Mouse (Mus musculus) embryo, embryonic 11 days (tissue): Measurements from ENCODE around the gene Ckm.

ENCODE experiments used
- DNase-seq: peaks from one replicate; pipeline ENCODE4 v3.0.0-alpha.2; 2015

Gene Ckm

DNA sequence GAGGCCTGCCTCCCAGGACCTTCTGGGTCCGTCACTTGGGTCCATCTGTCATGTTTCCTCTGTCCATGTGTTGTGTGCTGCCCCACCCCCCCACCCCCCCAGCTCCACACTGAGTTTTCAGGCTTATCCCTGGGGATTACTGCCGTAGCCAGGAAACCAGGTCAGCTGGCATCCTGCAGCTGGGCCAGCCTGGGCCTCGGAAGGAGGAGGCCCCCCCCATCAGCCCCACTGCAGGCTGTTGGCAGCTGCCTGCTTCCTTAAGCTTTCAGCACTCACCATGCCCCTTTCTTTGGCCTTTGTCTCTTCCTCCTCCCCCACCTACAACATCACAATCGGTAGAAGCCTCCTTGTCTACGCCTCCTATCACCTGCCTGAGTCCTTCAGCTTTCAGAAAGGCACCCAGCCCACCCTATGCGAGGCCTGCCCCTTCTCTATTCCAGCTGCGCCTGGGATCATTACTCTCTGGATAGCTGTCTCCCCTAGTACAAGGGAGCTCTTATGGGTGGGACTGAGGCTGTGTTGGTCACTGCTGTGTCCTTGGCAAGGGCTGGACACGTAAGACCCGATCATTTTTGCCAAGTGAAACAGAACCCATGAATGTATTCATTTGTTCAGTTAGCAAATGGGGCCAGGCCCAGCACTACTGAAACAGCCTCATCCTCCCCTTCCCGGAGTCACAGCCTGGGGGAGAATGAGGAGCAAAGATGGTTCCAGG, 15.7 kb upstream of the Ckm start:
- DNase-seq, result no peak

DNA sequence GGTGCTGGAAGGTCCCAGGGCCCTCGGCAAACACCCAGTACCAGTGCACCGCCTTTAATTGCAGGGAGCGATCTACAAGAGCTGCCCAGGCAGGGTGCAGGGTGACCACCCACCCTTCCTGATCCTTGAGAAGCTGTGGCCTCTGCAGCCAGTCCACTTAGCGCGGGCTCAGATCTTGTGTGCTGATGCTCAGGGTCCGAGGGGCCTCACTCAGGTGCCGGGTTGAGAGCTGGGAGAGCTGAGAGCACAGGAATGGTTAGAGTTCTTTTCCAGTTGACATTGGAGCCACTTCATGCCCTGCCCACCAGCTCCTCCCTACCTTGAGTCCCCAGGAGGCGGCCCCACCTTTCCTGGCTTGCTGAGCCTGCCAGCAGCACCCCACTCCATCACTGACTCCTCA, 10.1 kb upstream of the Ckm start:
- no peak for DNase-seq

DNA sequence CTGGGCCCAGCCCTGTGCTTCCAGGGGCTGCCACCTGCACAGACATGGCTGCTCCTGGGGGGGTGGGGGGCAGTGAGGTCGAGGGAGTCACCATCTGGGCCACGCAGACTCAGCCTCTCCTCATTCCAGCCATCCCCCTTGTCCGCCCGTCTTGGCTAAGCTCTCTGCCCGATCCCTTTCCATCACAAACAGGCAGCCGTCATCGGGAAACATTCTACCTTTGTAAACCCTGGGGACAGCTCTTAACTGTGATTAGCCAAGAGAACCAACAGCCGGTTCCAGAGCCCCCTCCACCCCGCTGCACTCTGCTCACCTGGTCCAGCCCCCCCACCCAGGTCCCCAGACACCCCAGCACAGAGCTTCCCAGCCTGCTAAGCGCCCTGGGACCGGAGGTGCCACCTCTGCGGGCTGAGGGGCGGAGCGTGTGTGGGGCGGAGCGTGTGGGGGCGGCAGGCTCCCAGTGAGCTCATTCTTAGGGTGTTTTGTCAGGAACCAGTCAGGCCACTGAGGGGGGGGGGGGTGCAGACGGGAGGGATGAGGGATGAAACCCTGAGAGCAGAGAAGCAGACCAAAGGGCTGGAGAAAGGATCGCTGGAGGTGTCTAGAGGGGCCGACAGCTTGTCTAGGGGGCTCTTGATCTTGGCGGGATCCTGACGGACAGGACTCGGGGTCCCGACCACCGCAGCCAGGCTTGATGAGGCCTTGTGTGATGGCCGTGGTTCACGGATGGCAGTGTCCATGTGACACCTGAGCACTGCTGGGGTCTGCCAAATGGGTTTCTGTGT, 4.9 kb upstream of the Ckm start:
- DNase-seq, result peak; percentile 53

DNA sequence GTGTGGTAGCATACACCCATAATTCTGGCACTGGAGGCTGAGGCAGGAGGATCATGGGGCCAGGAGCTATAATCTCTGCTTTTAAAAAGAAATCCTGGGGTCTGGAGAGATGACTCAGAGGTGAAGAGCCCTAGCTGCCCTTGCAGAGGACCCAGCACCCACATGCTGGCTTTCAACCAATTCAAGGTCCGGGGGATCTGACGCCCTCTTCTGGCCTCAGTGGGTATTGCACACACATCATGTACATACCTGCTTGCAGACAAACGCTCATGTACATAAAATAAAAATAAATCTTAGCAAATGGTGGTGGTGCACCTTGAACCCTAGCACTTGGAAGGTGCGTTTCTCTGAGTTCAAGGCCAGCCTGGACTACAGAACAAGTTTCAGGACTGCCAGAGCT, 3.6 kb upstream of the Ckm start:
- DNase-seq, result no peak

DNA sequence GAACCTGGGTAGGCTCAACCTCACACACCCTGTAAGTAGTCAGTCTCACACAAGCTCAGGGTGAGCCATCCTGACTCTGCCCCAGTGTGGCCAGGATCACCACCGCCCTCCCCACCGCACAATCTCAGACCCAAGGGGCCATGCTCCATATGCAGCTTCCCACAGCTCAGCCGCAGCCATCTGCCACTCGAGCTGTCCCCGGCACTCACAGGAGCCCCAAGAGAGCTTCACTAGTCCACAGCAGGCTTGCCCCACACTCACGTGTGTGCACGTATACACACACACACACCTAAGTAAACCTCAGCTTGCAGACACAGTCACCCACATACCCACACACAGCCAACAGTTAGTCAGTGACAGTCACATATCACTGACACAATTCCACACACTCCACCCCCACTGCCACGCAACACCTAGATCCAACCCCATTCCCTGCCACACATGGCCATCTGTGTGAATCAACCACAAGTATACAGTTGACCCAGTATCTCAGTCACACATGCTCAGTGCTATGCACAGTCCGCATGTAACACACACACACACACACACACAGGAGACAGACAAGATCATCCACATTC, 2.0 kb upstream of the Ckm start:
- no peak for DNase-seq

DNA sequence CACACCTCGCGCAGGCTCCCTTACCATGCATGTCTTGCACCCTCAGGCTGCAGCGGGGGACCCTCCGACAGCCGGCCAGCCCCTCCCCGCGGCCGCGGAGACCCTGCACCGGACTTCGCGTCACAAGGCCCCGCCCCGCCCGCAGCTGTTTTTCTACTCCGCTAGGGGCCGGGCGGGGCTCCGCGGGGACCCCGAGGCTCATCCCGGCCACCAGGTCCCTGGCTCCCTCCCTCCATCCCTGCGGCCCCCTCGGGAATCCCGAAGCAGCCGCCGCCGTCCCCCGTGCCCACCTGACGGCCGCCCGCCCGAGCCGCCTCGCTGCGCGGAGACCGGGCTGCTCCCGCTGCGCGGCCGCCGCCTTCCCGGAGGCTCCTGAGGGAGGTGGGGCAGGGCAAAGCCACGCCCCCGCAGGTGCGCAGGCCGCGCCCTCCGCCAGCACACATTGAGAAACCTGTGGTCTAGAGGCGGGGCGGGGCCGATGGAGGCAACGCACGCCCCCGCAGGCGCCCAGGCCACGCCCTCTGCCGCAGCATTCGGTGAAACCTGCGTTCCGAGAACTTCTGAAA, 762 bp upstream of the Ckm start, which contains the start of gene Klc3:
Gene Klc3 (minus strand): TSS at position 374 of the 566 bp plus-strand sequence.
- peak; percentile 71 for DNase-seq

DNA sequence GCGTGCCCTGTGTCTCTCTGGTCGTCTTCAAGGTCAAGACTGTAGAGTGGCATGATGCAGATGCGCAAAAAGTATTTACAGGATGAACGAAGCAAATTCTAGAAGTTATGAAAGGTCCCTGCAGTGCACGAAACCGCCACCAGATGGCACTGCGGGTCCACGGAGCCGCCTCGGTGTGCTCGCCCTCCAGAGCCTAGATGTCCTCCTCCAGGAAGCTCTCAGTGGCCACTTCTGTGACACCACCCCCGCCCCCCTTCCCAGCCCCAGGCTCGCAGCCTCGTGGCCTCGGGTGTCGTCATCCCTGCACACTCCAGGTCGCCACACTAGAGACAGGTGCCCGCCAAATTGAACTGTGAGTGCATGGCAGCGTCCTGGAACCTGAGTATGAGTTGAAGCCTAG, 841 bp downstream of the Ckm start:
- peak; percentile 84 for DNase-seq

- no peak for DNase-seq
Observed at GRCm38 (mm10) chr7:19409753-19410152, 5.2 kb downstream of the Ckm start.

- DNase-seq, result no peak
Observed at GRCm38 (mm10) chr7:19410766-19411344, 6.3 kb downstream of the Ckm start.

DNA sequence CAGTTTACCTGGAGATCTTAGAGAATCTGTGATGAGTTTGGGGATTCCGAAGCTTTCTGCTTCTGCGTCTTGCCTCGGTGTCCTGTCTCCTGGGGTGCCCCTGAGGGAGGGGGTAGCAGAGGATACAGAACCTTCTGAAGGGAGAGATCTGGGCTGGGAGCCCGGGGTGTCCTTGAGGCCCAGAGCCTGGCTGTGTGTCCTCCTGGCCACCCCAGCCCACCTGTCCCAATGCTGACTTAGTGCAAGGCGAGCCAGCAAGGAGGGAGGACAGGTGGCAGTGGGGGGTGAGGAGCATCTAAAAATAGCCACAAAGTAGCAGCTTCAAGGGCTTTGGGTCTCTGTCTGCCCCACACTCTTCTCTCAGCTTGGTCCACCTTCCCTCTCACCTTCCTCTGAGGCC, 7.2 kb downstream of the Ckm start:
- no peak for DNase-seq

DNA sequence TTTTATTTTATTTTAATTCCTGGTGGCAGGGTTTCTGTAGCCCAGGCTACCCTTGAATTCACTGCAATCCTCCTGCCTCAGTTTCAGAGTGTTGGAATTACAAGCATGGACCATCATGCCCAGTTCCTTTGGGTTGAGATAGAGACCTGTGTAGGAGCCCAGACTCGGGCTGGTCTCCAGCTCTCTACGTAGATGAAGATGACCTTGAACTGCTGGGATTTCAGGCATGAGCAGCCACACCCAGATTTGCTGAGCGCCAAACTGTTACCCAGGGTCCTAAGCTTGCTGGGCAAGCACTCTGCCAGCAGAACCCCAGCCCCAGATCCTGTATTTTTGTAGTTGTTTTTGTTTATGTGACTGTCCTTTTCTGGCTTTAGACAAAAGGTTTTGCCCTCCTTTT, 8.9 kb downstream of the Ckm start:
- DNase-seq, result no peak

DNA sequence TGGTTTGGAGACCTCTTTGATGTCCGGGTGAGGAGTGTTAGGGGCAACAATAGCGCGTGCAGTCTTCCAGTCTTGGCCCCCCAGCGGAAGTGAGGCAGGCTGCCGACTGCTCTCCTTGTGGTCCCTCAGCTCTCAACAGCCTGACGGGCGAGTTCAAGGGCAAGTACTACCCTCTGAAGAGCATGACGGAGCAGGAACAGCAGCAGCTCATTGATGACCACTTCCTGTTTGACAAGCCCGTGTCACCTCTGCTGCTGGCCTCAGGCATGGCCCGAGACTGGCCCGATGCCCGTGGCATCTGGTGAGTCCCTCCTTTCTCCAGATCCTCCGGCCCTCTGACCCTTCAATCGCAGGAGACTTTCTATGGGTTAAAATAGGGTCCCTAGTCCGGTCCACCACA, 12.0 kb downstream of the Ckm start:
- no peak for DNase-seq

DNA sequence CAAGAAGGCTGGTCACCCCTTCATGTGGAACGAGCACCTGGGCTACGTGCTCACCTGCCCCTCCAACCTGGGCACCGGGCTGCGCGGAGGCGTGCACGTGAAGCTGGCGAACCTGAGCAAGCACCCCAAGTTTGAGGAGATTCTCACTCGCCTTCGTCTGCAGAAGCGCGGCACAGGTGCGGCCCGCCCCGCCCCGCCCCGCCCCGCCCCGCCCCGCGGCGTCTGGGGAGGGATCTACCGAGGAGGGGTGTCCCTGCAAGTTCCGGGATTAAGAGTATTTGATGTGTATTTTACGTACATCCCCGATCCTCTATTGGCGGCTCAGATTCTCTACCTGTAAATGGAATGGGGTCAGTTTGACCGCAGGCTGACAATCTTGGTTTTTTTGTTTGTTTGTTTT, 15.5 kb downstream of the Ckm start:
- no peak for DNase-seq

GRCm38 (mm10) chr7:19420821-19421636, 16.5 kb downstream of the Ckm start:
- peak; percentile 94 for DNase-seq

DNA sequence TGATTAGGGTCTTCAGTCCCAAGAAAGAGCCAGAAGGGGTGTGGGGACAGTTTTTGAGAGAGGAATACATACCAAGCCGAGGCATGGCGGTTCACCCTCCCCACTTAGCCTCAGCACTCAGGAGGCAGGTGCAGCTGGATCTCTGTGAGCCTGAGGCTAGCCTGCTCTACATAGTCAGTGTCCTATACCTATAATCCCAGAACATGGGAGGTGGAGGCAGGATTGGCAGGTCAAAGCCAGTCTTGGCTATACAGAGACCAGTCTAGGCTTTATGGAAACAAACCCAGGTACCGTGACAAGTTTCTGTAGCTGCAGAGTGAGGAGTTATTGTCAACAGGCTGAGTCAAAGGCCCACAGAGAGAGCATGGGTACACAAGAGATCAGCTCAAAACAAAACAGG, 18.5 kb downstream of the Ckm start:
- no peak for DNase-seq

DNA sequence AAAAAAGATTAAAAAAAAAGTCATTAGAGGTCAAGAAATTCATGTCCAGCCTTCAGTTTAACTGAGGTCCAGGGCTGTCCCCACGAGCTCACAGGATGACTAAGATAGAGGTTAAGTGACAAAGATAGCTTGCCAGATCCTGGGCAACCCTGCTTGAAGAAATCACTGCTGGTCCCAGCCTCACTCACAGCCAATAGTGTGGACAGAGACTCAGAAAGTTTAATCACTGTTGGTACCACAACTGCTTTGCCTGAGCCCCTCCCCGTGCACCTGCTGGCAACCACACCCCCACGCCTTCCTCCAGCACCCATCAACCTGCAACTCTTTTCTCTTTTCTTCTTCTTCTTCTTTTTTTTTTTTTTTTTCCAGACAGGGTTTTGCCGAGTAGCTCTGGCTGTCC, 19.5 kb downstream of the Ckm start:
- DNase-seq, result no peak

DNA sequence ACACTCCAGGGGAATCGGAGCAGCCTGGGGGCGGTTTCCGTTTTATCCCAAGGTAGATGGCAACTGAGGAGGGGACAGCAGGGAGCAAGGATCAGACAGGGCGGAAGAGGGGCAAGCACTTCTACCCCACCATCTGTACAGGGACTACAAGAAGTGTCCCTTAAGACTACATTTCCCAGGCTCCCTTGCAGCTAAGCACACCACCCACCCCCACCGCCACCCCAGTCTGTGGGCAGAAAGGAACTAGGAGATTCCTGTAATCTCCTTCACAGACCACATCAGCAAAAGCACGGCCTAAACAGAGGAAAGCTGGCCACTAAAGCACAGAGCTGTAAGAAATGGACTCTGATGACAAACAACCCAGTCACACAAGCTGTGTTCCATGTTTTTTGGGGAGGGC, 21.8 kb downstream of the Ckm start:
- DNase-seq, result no peak

- DNase-seq, result no peak
Observed at GRCm38 (mm10) chr7:19426888-19427287, 22.3 kb downstream of the Ckm start.

GRCm38 (mm10) chr7:19427999-19428650, 23.5 kb downstream of the Ckm start:
- no peak for DNase-seq

DNA sequence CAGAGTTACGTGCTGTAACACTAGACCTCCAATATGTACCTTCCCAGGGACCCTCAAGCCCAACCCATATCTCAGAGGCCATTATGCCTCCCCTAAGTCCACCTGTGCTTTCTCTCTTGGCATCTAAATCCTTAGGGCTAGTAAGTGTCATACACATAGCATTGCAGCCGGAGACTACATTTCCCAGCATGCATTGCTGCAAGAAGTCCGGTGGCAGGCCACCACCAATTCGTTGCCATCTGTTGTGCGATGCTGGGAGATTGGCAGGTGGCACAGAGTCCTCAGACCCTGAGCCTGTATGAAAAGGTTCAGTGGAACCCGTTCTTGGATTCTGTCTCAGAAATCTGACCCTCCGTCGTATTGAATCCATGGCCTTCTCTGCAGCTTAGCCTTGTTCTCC, 25.1 kb downstream of the Ckm start:
- DNase-seq, result peak; percentile 21

DNA sequence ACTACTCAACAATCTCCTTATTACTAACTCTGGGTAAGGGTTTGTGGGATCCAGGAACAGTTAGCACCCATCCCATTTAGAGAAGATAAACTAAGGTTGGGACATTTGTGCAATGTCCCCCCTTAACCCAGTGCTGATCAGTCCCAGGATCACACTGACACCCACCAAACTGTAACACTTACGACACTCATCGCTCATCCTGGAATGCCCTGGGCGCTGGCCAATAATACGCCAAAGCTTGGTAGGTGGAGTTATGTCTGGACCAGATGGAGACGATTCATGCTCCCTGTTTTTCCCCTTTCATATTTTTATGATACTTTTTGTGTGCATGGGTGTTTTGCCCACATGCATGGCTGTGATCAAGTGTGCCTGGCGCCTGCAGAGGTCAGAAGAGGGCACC, 25.8 kb downstream of the Ckm start:
- DNase-seq, result no peak

DNA sequence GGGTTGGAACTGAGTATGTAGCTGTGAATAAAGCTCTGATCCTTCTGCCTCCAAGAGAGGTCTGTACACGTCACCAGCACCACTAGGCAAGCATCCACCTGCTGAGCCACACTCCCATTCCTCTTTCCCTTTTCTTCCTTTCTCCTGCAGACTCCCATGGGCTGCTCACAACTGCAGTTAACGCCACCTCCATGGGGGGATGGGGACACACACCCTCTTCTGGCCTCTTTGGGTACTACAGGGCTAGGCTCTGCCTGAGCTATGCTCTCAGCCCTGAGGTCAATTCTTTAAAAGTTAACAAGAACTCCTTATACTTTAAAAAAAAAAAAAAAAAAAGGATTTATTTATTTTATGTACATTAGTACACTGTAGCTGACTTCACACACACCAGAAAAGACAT, 27.9 kb downstream of the Ckm start:
- DNase-seq, result no peak
